Mouse (Mus musculus) kidney, adult 2 months (tissue): ENCODE results near the gene Gm4491.

Experiments used
- CTCF ChIP-seq: fragments of 200-500 bp; conservative IDR thresholded peaks from 2 replicates; pipeline ENCODE4 v1.5.1; 2011; ENCODE audit warnings: low read depth, mild to moderate bottlenecking, control low read depth, low read length, moderate library complexity, mixed read lengths; ENCODE audit not compliant: insufficient read depth, insufficient read length
- POLR2A ChIP-seq: fragments of 200-500 bp; IDR thresholded peaks from one replicate; pipeline ENCODE4 v1.6.1; 2011; ENCODE audit warnings: low read depth, low read length, control low read depth

GRCm38 (mm10) chr14:57135265-57135664 is 19.6 kb upstream of the Gm4491 start:
- TF ChIP-seq POLR2A, result no peak
- TF ChIP-seq CTCF, result no peak
